Mouse (Mus musculus): ENCODE measurements around the gene Tenm1. TPM values are rescaled to one million over a fixed set of nuclear protein-coding genes. Genes with fewer than 3 reads are reported as not detected.

Gene Tenm1
- total and polyA plus RNA-seq, 3 experiments: under 0.01 to 0.11 (median 0.05) TPM

DNA sequence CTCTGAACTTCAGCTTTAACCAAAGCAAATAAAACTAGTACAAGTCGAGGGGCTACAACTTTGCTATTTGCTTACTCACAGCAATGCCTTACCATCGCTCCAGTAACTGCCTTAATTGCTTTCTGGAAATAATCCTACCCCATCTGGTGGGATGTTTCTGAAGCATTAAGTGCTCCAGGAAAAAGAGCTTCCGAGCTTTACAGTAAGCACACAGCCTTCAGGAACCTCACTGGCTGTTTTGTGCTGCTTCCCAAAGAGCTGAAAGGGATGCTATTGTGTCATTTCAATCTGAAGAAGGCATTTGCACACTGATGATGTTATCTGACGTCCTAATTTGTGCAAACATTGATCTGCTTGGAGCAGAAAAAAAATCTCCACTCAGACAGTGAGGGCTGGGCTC, 647.4 kb downstream of the Tenm1 start:
- Histone ChIP-seq H3K79me2 (replicated peaks; ENCODE audit: control insufficient read depth, insufficient read depth, low read length) (no peaks in the 10 kb centered on the region), H3K9ac (ENCODE audit: low read depth, low read length) (no peak overlapping the region), H3K36me3 (ENCODE audit: control insufficient read depth, insufficient read depth, low read length) (no peaks in the 10 kb centered on the region), H3K4me1 (ENCODE audit: control insufficient read depth, insufficient read depth, low read length) (no peaks in the 10 kb centered on the region), H3K27me3 (ENCODE audit: control insufficient read depth, insufficient read depth, low read length) (no peaks in the 10 kb centered on the region), H3K4me3 (no peak overlapping the region), H3K27ac (no peak overlapping the region)
- WGBS: 48% methylated on average over 4 of the region's 4 CpGs
- TF ChIP-seq CTCF (IDR thresholded peaks at IDR 0.05): no peak
- no peak for TF ChIP-seq EP300 (IDR thresholded peaks at IDR 0.05; ENCODE audit: insufficient read depth, low read depth, low read length)
- no peak for TF ChIP-seq POLR2A (IDR thresholded peaks at IDR 0.05; ENCODE audit: insufficient read depth, low read depth, low read length)
- intact Hi-C loops (cut with DNase I): no loop called here
- no peak for DNase-seq

DNA sequence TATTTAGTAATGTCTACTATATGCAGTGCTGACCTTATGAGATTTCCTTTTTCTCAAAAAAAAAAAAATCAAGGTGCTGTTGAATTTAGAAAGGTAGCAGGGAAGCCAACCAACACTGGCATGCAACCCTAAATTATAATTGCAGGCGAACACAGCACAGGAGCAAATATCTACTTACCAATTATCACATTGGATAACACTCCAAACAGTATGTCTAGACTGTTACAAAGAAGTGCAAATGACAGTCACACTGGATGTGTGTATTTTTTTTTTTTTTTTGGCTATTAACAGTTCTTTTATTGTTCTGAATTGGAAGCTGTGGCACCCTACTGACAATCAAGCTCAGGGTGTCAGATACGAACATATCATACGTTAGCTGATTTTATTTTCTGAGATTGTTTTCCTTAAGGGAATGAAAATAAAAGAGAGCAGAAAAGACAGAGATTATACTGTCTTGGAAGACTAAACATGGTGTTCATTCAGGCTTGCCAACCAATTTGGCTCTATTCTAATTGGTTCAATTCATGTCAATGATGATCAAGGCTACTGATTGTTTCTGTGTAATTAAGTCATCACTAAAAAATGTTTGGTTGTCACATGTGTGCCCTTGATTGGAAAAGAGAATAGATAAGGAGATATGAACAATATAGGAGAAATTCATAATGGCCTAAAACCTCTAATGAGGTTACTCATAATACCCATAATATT, 710.7 kb downstream of the Tenm1 start:
- Histone ChIP-seq H3K27ac (no peak overlapping the region), H3K27me3 (ENCODE audit: control insufficient read depth, insufficient read depth, low read length) (no peaks in the 10 kb centered on the region), H3K4me3 (no peak overlapping the region), H3K79me2 (replicated peaks; ENCODE audit: control insufficient read depth, insufficient read depth, low read length) (no peaks in the 10 kb centered on the region), H3K36me3 (ENCODE audit: control insufficient read depth, insufficient read depth, low read length) (no peaks in the 10 kb centered on the region), H3K4me1 (ENCODE audit: control insufficient read depth, insufficient read depth, low read length) (no peaks in the 10 kb centered on the region), H3K9ac (ENCODE audit: low read depth, low read length) (no peak overlapping the region)
- intact Hi-C loops (cut with DNase I): no loop called here
- TF ChIP-seq POLR2A (IDR thresholded peaks at IDR 0.05; ENCODE audit: insufficient read depth, low read depth, low read length) (no peak), EP300 (IDR thresholded peaks at IDR 0.05; ENCODE audit: insufficient read depth, low read depth, low read length) (no peak), CTCF (IDR thresholded peaks at IDR 0.05) (no peak)
- 77% methylated on average over 3 of the region's 3 CpGs for WGBS
- no peak for DNase-seq

DNA sequence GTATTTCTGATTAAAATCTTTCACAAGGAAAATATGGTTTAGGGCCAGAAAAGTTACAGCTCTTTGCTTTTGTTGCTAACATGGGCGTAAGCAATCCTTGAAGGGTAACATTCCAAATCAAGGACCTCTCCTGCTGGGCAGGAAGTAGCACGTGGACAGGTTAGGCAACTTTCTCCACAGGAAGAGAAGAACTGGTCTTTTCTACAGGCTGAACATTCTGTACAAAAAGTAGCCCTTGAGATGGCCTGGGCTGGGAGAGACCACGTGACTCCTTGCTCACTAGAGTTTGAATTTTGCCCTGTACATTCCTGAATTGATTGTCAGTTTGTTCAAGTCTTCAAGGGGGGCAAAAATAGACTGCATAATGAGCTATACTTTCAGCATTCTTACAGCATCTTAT, 728.6 kb downstream of the Tenm1 start:
- Histone ChIP-seq H3K4me1 (ENCODE audit: control insufficient read depth, insufficient read depth, low read length) (no peaks in the 10 kb centered on the region), H3K79me2 (replicated peaks; ENCODE audit: control insufficient read depth, insufficient read depth, low read length) (no peaks in the 10 kb centered on the region), H3K4me3 (no peak overlapping the region), H3K9ac (ENCODE audit: low read depth, low read length) (no peak overlapping the region), H3K36me3 (ENCODE audit: control insufficient read depth, insufficient read depth, low read length) (no peaks in the 10 kb centered on the region), H3K27me3 (ENCODE audit: control insufficient read depth, insufficient read depth, low read length) (no peaks in the 10 kb centered on the region), H3K27ac (no peak overlapping the region)
- WGBS: 56% methylated on average over 3 of the region's 3 CpGs
- TF ChIP-seq EP300 (IDR thresholded peaks at IDR 0.05; ENCODE audit: insufficient read depth, low read depth, low read length) (no peak), POLR2A (IDR thresholded peaks at IDR 0.05; ENCODE audit: insufficient read depth, low read depth, low read length) (no peak), CTCF (IDR thresholded peaks at IDR 0.05) (no peak)
- DNase-seq: no peak
- intact Hi-C loops (cut with DNase I): no loop called here

DNA sequence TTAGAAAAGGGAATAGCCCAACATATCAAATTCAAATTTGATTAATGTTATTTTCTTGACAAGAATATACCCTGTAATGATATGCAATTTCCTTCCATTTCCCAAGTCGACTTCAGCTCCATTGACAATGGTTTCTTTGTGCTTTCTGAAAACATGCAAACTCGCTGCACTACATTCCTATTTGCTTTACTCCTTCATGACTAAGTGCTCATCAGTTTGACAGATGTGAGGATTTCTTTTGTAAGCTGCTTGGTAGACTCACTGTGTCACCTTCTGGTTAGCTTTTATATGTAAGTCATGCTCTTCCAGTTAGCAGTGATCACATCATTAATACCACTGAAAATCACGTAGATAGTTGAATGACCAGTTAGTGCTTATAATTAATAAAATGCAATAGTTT, 781.8 kb downstream of the Tenm1 start:
- Histone ChIP-seq H3K4me3 (no peak overlapping the region), H3K9ac (ENCODE audit: low read depth, low read length) (no peak overlapping the region), H3K79me2 (replicated peaks; ENCODE audit: control insufficient read depth, insufficient read depth, low read length) (no peaks in the 10 kb centered on the region), H3K4me1 (ENCODE audit: control insufficient read depth, insufficient read depth, low read length) (no peaks in the 10 kb centered on the region), H3K27me3 (ENCODE audit: control insufficient read depth, insufficient read depth, low read length) (no peaks in the 10 kb centered on the region), H3K27ac (no peak overlapping the region), H3K36me3 (ENCODE audit: control insufficient read depth, insufficient read depth, low read length) (no peaks in the 10 kb centered on the region)
- intact Hi-C loops (cut with DNase I): no loop called here
- no peak for TF ChIP-seq EP300 (IDR thresholded peaks at IDR 0.05; ENCODE audit: insufficient read depth, low read depth, low read length)
- no peak for DNase-seq
- 55% methylated on average over 3 of the region's 3 CpGs for WGBS

DNA sequence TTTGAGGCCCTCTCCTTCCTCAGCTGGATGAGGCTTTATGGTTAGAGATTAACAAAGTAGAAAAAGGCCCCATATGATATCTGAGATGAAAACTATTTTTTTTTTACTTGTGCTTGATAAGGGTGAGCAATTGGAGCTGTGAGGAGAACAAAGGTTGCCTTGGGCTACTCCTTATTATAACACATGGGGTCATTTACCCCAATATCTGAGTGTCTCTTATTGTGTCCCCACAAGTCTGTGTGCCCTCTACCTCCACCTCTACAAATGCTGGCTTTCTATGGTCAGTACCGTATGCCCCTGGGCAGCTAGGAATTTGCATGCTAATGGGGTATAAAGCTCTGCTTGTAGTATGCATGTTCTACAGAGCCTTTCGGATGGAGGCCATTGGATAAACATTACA, 848.4 kb downstream of the Tenm1 start:
- Histone ChIP-seq H3K79me2 (replicated peaks; ENCODE audit: control insufficient read depth, insufficient read depth, low read length) (no peaks in the 10 kb centered on the region), H3K36me3 (ENCODE audit: control insufficient read depth, insufficient read depth, low read length) (no peaks in the 10 kb centered on the region), H3K4me3 (no peak overlapping the region), H3K4me1 (ENCODE audit: control insufficient read depth, insufficient read depth, low read length) (no peaks in the 10 kb centered on the region), H3K27me3 (ENCODE audit: control insufficient read depth, insufficient read depth, low read length) (no peaks in the 10 kb centered on the region), H3K9ac (ENCODE audit: low read depth, low read length) (no peak overlapping the region), H3K27ac (no peak overlapping the region)
- intact Hi-C loops (cut with DNase I): no loop called here
- 74% methylated on average over 2 of the region's 2 CpGs for WGBS
- DNase-seq: no peak
- no peak for TF ChIP-seq POLR2A (IDR thresholded peaks at IDR 0.05; ENCODE audit: insufficient read depth, low read depth, low read length)
- TF ChIP-seq EP300 (IDR thresholded peaks at IDR 0.05; ENCODE audit: insufficient read depth, low read depth, low read length): no peak
- TF ChIP-seq CTCF (IDR thresholded peaks at IDR 0.05): no peak

DNA sequence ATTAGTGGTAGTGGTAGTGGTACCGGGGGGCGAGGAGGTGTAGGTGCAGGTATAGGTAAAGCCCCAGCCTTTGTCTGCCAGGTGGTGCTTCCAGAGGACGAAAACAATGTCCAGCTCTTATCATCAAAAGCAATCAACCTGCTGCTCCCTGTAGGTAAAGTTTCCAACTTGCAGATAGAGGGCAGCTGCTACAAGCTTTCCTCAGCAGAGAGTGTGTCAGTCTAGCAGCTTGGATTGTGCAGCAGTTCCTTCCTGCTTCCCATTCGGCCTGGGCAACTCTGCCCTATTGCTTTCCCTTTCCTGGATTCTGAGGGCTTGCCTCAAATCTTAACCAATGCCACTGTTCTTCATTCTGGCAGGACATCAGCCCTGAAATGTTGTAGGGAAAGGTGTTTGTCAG, 870.2 kb downstream of the Tenm1 start:
- 62% methylated on average over 4 of the region's 4 CpGs for WGBS
- Histone ChIP-seq H3K4me1 (ENCODE audit: control insufficient read depth, insufficient read depth, low read length) (no peaks in the 10 kb centered on the region), H3K27me3 (ENCODE audit: control insufficient read depth, insufficient read depth, low read length) (no peaks in the 10 kb centered on the region), H3K36me3 (ENCODE audit: control insufficient read depth, insufficient read depth, low read length) (no peaks in the 10 kb centered on the region), H3K9ac (ENCODE audit: low read depth, low read length) (no peak overlapping the region), H3K27ac (no peak overlapping the region), H3K4me3 (no peak overlapping the region), H3K79me2 (replicated peaks; ENCODE audit: control insufficient read depth, insufficient read depth, low read length) (no peaks in the 10 kb centered on the region)
- DNase-seq: no peak
- TF ChIP-seq EP300 (IDR thresholded peaks at IDR 0.05; ENCODE audit: insufficient read depth, low read depth, low read length): no peak
- no peak for TF ChIP-seq POLR2A (IDR thresholded peaks at IDR 0.05; ENCODE audit: insufficient read depth, low read depth, low read length)
- no peak for TF ChIP-seq CTCF (IDR thresholded peaks at IDR 0.05)
- intact Hi-C loops (cut with DNase I): no loop called here

Measured in heart, adult 2 months (tissue).